Mouse (Mus musculus) cerebellum, postnatal 36 days (tissue): ENCODE data around the gene Mrtfa.
A peak's percentile ranks its signal among the peaks of the same experiment; 100 is the strongest.

ENCODE experiments used
- DNase-seq, 2 experiments: peaks; one replicate each; pipeline ENCODE4 v3.0.0; 2021 to 2022; ENCODE audit warnings: mixed read lengths in 2 of 2

The Mrtfa gene

GRCm38 (mm10) chr15:81195447-81195846 lies 4.9 kb upstream of the Mrtfa start:
- DNase-seq, result no peak

GRCm38 (mm10) chr15:81194791-81195190 lies 4.2 kb upstream of the Mrtfa start:
- DNase-seq, result no peak

GRCm38 (mm10) chr15:81192858-81193257 lies 2.3 kb upstream of the Mrtfa start:
- no peak for DNase-seq

- no peak for DNase-seq
Measured at GRCm38 (mm10) chr15:81192316-81192715, 1.8 kb upstream of the Mrtfa start.

- DNase-seq, result no peak
Measured at GRCm38 (mm10) chr15:81191303-81191702, 746 bp upstream of the Mrtfa start.

GRCm38 (mm10) chr15:81190011-81190629 lies 437 bp downstream of the Mrtfa start:
- peak in 1 of 2 experiments; percentile 44 for DNase-seq

- DNase-seq, result no peak
Measured at GRCm38 (mm10) chr15:81189061-81189460, 1.5 kb downstream of the Mrtfa start.

GRCm38 (mm10) chr15:81184913-81185312 lies 5.6 kb downstream of the Mrtfa start:
- no peak for DNase-seq

GRCm38 (mm10) chr15:81181233-81181632 lies 9.3 kb downstream of the Mrtfa start:
- DNase-seq, result no peak

- DNase-seq, result no peak
Measured at GRCm38 (mm10) chr15:81179523-81179922, 11.0 kb downstream of the Mrtfa start.

GRCm38 (mm10) chr15:81178703-81179102 lies 11.9 kb downstream of the Mrtfa start:
- no peak for DNase-seq

- no peak for DNase-seq
Measured at GRCm38 (mm10) chr15:81177860-81178259, 12.7 kb downstream of the Mrtfa start.

GRCm38 (mm10) chr15:81175633-81176032 lies 14.9 kb downstream of the Mrtfa start:
- DNase-seq, result no peak

GRCm38 (mm10) chr15:81172259-81172658 lies 18.3 kb downstream of the Mrtfa start:
- DNase-seq, result no peak

GRCm38 (mm10) chr15:81168735-81169134 lies 21.8 kb downstream of the Mrtfa start:
- DNase-seq, result no peak

- no peak for DNase-seq
Measured at GRCm38 (mm10) chr15:81167831-81168230, 22.7 kb downstream of the Mrtfa start.

GRCm38 (mm10) chr15:81166291-81166690 lies 24.3 kb downstream of the Mrtfa start:
- DNase-seq, result no peak

- DNase-seq, result no peak
Measured at GRCm38 (mm10) chr15:81164560-81165310, 25.8 kb downstream of the Mrtfa start.

- no peak for DNase-seq
Measured at GRCm38 (mm10) chr15:81161571-81161970, 29.0 kb downstream of the Mrtfa start.

- no peak for DNase-seq
Measured at GRCm38 (mm10) chr15:81160677-81161076, 29.9 kb downstream of the Mrtfa start.

GRCm38 (mm10) chr15:81159212-81159611 lies 31.3 kb downstream of the Mrtfa start:
- DNase-seq, result no peak

GRCm38 (mm10) chr15:81158517-81159120 lies 31.9 kb downstream of the Mrtfa start:
- no peak for DNase-seq

GRCm38 (mm10) chr15:81156453-81156852 lies 34.1 kb downstream of the Mrtfa start:
- no peak for DNase-seq

- DNase-seq, result no peak
Measured at GRCm38 (mm10) chr15:81155845-81156244, 34.7 kb downstream of the Mrtfa start.
